Mouse (Mus musculus) left cerebral cortex, postnatal 4 days (tissue): Measurements from ENCODE around the gene Ctf2. TPM values are rescaled to one million over a fixed set of nuclear protein-coding genes. Genes with fewer than 3 reads are reported as not detected.
"Not testable (repeated sequence)": the region's sequence is repeated elsewhere in the genome, so short reads cannot be mapped to it uniquely, and the experiment has no call there.

Source experiments
- DNase-seq: peaks from one replicate; pipeline ENCODE4 v3.0.0-alpha.2; 2022
- intact Hi-C: fragments of 180-260 bp; cut with DNase I; formaldehyde crosslinking; loops from one replicate; pipeline ENCODE4 v1.15.1; 2025
- total RNA-seq, 2 experiments: library from RNA; stranded (reverse); gene quantifications; 2 replicates each; pipeline ENCODE4 v1.2.3; 2021

Ctf2 gene
- total RNA-seq, 2 experiments from 2014 or later, result not detected

DNA sequence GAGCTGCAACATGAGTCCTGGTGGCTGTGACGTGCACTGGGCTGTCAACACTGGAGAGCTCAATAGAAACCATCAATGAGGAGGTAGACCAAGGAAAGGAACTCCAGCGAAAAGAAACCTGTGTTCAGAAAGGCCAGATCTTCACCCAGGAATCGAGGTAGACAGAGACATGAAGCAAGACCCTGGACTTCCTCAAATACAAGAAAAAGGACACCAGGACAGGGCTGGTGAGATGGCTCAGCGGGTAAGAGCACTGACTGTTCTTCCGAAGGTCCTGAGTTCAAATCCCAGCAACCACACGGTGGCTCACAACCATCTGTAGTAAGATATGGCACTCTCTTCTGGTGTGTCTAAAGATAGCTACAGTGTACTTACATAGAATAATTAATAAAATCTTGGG lies 13.6 kb downstream of the Ctf2 start:
- intact Hi-C loops, result no loop called here

DNA sequence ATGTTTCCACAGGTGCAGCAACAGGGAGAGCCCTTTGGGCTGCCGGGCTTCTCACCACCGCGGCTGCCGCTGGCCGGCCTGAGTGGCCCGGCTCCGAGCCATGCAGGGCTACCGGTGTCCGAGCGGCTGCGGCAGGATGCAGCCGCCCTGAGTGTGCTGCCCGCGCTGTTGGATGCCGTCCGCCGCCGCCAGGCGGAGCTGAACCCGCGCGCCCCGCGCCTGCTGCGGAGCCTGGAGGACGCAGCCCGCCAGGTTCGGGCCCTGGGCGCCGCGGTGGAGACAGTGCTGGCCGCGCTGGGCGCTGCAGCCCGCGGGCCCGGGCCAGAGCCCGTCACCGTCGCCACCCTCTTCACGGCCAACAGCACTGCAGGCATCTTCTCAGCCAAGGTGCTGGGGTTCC lies 15.0 kb downstream of the Ctf2 start:
- DNase-seq, result peak; percentile 64
- intact Hi-C loops, result no loop called here

More for the DNA sequence above, 13.6 kb downstream of the Ctf2 start:
- DNase-seq, result no peak

DNA sequence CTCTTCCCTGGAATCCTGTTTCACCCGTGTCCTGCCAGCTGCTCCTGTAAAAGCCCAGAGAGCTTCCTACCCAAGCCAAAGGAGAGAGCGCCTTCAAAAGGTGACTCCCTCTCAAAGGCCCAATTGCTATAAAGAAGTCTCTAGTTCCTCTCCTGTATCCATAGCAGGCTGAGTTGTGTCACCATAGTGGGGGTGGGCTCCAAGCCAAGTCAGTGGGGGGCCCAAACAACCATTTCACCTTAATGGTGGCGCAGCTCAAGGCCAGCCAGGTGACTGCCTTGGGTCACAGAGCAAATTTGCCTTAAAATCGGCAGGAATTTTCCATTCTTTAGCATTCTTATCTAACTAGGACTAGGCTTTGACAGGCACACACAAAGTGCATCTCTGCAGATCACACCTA lies 17.1 kb downstream of the Ctf2 start:
- DNase-seq, result no peak
- intact Hi-C loops, result no loop called here

DNA sequence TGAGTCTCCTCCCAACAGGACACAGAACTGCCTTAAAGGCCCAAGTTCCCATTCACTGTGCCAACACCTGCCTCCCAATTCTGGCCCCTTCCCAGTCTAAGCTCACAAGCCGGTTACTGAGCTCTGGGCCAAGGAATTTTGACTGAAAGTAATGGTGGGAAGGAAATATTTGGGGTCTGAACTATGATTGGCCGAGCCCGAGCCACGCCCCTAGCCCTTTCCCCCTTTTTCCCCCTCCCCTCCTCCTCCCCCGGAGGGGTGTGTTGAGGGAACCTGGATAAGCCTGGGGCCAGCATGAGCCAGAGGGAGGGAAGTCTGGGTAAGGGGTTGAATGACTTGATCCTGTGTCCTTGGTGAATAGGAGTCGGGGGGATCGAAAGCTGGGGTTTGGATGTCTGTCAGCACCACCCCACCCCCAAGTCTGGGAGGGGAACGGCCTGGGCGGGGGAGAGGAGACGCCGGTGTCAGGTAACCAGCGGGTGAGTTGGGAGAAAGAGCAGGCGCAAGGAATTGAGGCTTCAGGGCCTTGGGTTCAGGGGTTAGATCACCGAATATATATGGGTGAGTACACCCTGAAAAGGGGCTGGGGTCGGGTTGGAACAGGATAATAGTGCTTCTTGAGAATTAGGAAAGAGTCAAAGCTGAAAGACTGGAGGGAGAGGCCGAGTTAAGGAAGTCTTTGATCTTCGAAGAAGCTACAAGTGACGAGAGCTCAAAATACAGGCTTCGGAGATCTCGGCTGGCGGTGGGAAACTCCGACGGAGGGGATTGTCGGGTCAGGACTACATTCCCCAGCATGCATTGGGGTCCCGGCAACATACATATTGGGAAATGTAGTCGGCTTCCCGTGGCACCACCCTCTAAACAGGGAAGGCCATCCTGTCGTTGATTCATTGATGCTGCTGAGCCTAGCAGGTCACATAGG lies 19.2 kb downstream of the Ctf2 start, which contains the start of gene Ctf1:
Gene Ctf1 (plus strand): TSS at position 276 of the 925 bp plus-strand sequence.
- intact Hi-C loops, result no loop called here
- DNase-seq, result peak; percentile 84

DNA sequence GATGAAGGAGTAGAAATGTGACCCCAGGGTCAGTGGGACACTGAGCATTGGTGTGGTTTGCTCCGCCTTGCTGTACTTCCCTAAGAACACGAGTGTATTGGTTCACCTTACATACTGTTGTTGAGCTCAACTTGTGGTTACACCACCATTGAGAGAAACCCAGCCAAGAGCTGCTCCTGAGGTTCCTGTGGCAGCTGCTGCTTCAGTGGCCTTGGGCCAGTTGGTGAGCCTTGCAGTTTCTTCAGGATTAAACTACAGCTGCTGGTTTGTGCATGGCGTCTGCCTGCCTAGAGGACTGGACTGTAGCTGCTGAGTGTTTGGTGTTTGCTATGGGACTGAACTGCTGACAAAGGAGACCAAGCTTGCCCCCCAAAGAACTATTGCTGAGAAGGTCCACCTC lies 20.5 kb downstream of the Ctf2 start:
- intact Hi-C loops, result no loop called here
- DNase-seq, result no peak

DNA sequence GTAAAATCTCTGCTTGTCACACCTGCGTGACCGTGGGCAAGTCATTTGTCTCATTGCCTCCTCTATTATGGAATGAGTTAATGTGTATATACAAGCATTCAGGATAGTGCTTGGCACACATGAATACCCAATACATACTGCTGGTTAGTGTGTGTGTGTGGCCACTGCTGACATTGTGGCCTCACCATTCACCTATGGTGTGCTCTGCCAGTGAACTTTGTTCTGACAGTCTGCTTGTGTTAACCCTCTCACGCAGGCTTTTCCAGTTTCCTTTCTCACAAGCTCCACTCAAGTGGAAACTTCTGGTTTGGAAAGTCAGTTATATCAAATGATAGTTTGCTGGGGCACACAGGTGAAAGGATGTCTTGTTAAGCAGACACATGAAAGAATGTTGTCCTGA lies 20.9 kb downstream of the Ctf2 start:
- intact Hi-C loops, result no loop called here
- DNase-seq, result no peak

DNA sequence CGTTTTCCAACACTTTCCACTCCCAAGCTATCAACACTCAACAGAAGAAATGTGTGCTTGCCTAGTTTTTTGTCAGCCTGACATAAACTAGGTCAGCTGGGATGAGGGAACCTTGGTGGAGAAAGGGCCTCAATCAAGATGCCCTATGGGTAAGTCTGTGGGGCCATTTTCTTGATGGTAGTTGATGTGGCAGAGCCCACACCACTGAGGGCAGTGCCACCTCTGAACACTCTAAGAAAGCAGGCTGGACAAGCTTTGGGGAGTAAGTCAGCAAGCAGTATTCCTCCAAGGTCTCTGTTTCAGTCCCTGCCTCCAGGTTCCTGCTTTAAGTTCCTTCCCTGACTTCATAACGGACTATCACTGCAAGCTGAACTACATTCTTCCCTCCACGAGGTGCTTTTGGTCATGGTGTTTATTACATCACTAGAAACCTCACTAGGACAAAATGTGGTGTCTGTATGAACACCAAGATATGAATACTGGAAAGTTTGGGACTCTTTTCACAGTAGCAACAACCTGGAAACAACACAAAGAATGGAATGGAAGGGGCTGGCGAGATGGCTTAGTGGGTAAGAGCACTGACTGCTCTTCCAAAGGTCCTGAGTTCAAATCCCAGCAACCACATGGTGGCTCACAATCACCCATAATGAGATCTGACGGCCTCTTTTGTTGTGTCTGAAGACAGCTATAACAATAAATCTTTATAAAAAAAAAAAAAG lies 22.5 kb downstream of the Ctf2 start:
- no peak for DNase-seq
- intact Hi-C loops, result loop anchor here (2.0 kb wide), 1 partner anchor 31 kb away; no protein-coding TSS in a partner anchor

DNA sequence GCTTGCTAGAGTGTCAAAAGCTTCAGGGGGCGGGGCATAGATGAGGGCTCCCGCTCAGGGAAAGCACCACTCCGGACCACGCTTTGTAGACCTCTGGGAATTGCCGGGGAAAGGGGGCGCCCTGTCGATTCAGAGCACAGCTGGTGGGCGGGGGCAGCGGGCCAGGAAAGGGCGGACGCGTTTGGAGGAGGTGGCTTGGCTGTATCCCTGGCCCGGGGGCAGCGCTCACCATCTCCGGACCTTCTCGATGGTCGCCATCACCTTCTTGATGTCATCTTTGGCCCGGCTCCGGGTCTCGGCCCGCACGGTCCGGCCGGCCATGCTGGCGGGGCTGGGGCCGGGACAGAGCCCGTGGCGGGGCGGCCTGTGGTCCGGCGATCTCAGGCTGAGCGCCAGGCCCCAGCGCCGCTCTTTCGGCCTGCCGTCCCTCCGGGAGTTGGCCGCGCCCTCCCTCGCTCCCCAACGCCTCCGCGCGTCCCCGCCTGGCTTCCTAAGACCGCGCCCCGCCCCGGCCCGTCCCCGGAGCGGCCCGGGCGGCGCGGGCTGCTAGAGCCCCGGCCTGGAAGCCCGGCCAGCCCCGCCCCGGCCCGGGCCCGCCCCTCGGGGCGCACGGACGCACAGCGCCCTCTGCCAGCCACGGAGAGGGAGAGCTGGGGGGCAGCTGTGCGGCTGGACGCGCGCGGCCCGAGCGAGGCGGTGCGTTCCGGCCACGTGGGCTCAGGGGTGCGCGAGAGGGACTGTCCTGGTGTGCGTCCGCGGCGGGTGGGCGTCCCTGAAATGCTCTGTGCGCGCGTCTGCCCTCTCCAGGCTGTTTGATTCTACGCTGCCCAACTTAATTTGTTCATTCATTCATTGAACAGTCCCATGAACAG lies 23.5 kb downstream of the Ctf2 start, which contains the start of gene Bcl7c:
Gene Bcl7c (minus strand): TSS at position 727 of the 872 bp plus-strand sequence.
- peak; percentile 91 for DNase-seq
- intact Hi-C loops, result loop anchor here (2.0 kb wide), 1 partner anchor 30 kb away; no protein-coding TSS in a partner anchor

DNA sequence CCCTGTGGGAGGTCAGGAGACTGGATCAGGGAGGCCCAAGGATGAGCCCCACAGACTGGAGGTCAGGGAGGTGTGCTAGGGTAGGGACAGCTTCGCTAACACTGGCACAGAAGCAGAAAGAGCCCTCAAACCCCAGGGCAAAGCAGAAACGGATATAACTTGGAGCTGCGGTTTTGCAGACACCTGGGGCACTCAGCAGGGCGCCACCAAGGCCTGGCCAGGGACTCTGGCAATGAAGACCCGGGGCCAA lies 24.1 kb downstream of the Ctf2 start:
- DNase-seq, result no peak
- intact Hi-C loops, result loop anchor here (2.0 kb wide), 1 partner anchor 29 kb away; no protein-coding TSS in a partner anchor

DNA sequence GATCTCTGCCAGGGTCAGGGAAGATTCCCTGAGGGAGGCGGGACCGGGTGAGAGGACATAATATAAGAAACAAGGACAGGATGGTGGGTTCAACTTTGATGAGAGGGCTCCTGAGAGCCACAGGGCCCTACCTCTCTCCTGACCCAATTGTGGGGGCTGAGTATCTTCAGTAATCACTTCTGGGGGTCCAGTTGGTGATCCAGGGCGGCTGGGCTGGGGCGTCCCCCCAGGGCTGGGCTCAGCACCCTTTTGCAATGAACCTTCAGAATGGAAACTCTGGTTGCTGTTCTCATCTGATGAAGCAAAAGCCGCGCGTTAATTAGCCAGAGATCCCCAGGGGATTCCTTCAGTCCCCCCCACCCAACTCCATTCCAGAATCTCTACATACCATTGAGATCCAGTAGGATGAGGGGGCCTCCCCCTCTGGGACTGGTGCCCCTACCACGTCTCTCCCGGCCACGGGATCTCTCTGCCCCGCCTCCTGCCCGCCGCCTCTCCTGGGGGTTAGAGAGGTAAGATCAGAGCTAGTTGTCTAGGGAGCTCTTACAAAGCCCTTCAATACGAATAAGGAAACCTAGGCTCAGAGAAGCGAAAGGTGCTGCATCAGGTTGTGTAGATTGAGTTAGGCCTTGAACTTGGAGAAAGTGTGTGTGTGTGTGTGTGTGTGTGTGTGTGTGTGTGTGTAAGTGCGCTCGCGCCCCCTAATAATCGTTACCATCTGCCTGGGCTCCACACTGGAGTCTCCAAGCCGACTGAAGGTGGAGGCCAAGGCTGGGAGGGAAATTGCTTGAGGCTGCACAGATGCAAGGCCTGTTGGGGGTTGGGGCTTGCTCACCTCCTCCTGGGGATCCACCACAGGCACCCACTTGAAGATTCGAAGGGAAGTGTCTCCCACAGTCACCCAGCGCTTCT lies 24.7 kb downstream of the Ctf2 start:
- DNase-seq, result peak; percentile 29
- intact Hi-C loops, result no loop called here

DNA sequence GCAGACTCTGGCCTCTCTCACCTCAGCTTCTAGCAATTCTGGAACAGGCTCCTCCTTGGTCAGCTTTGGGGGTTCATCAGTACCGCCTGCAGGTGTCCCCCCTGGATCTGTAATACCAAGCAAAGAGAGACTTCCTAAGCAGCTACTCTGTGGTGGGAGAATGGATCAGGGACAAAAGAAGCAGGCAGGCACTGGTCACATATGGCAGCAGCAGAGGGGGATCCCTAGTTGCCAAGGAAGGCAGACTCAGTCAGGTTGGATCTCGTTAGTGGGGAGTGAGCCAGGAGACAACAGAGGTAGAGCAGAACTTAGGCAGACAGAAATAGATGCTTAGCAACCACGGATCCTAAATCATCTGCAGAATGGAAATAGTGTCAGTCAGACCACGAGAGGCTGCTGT lies 26.3 kb downstream of the Ctf2 start:
- peak; percentile 43 for DNase-seq
- intact Hi-C loops, result no loop called here

DNA sequence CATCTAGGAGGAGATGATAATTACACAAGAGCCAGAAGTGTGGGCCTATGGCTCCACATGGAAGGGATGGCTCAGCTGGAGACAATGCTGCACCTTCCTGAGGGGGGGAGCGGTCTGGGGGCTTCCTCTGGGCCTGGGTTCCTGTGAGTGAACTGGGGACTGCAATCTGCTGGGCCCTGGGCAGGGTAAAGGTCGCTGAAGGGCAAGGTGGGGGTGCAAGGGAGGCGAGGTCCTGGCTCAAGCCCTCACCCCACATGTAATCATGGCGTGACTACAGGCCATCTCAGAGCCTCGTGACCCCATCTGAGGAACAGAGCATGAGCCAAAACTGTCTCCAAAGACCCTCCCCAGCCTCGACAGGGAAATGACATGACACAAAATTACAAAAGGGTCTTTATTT lies 27.4 kb downstream of the Ctf2 start:
- no peak for DNase-seq
- intact Hi-C loops, result no loop called here

DNA sequence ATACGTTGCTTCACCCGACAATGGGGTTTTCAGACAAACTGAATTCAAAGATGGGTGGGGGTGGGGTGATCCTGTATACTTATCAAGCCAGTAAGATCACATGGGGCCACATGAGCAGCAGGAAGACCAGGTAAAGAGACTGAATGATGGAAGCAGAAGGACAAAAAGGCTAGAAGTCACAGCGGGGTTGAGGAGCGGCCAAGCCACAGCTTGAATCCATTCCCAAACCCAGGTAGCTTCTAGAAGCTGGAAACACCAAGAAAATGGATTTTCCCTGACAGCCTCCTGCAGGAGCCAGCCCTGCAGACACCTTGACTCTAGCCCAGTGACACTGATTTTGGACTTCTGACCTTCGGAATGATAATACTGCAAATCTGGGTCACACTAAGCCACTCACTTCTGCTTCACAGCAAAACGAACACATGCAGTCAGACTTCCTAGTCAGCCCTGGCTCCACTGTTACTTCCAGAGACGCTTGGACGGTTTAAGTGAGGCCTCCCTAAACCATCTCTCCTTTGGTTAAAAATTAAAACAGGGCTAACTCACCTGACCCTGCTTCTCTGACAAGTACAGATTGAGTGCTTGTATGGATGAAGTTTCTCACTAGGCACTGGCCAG lies 28.3 kb downstream of the Ctf2 start:
- intact Hi-C loops, result no loop called here
- no peak for DNase-seq

DNA sequence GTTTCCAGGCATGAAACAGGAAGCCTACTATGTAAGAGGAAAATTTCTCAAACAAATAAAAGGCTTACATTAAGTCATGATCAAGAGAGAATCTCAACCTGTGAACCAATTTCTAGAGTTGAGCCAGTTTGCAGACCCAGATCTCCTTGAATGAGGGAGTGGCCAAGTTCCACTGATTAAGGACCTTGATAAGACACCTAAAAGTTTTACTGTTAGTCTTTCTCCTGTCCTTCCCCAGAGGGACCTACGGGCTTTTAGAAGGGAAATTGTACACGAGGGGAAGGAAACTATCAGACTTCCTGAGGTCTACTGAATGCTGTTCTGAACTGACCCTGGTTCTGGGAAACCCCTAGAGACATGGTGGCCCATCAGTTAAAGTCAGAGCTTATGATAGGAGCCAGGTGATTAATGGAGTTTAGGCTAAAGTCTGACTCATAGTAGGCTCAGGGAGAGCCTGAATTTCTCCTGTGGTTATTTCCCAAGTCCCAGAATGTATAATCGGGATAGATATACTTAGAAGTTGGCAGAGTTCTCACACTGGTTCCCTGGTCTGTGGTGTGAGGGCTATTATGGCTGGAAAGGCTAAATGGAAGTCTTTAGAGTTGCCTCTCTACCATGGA lies 31.1 kb downstream of the Ctf2 start:
- intact Hi-C loops, result no loop called here
- DNase-seq, result no peak

DNA sequence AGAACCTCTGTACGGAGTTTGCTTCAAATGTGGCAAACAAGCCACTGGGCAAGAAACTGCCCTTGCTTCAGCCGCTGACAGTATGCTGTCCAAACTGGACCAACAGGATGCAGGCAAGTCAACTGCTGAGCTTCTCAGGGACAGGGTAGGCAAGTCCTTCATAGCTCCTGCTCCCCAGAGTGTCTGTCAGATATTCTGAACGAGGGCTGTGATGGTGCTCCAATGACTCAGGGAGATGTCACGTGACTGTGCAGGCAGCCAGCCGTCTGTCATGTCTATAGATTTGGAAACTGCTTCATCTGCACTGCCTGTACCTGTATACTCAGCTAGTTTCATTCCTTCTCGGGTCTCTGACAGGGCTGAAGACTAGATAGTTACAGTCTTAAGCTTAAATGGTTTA lies 33.0 kb downstream of the Ctf2 start:
- DNase-seq, result no peak
- intact Hi-C loops, result no loop called here

DNA sequence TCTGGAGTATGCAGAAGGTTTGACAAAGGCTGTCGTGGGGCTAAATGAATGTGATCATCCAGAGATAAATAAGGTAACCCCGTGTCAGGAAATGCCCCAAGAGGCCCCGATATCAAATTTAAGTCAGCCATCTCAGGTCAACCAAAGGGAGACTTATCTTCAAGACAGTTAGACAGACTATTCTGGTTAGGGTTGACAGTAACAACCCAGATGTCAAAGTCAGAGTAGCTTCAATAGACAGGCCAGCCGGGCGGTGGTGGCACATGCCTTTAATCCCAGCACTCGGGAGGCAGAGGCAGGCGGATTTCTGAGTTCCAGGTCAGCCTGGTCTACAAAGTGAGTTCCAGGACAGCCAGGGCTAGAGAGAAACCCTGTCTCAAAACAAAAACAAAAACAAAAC lies 38.2 kb downstream of the Ctf2 start:
- DNase-seq, intact Hi-C loops: not testable (repeated sequence)

DNA sequence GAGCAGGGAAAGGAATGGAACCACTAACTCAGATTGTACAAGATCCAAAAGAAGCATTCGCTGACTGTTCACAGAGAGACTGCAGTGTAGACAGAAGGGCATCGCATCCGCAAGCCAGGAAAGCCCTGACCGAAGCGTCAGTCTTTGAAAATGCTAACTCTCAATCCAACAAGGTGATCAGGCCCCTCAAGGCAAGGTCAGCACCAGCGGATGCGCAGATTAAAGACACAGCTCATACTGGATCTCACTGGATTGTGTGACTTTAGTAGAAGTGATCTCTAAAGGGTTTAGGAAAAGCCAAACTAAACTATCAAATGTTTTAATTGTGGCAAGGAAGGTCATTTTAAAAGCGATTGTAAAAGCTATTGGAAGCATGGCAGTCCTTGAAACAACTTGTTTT lies 38.7 kb downstream of the Ctf2 start:
- no peak for DNase-seq
- intact Hi-C loops, result no loop called here

DNA sequence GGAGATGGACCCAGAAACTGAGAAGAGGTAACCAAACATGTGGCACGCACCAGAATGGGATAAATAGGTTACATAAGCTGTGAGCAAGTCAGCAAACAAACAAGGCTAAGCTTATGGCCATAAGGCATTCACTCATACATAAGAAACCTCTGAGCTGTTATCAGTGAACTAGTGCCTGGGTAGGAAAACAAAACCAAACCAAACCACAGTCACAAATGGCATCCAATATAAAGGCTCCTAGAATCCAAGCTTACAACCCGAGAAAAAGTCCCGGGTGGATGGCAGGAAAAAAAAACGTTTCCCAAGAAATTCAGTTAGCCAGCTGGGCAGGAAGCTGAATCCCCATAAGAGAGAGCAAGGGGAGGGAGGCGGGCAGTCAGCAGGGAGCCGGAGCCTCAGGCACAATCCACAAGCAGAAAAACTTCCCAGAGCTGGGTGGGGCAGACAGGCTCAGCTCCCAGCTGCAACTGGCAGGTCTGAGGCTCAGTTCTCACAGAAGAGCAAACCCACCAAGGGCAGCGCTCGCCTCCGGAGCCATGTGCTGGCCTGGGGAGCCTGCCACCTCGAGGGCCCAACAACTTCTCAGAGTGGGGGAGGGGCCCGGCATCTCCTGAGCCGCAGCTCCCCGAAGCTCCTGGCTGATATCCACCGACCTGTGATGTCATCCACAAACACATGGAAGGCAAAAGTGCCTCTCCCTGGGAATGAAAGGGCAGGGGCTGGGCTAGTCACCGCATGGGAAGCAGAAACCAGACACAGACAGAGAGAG lies 40.6 kb downstream of the Ctf2 start:
- peak; percentile 74 for DNase-seq
- intact Hi-C loops, result no loop called here
